Mouse (Mus musculus): ENCODE results near the gene Cln5. TPM values are rescaled to one million over a fixed set of nuclear protein-coding genes. Genes with fewer than 3 reads are reported as not detected.

Cln5 gene
- polyA plus RNA-seq, 1 experiment: 11.9 TPM

- H3K36me3 ChIP-seq (ENCODE audit: control insufficient read depth, insufficient read depth, low read length): peaks cover 4% of the 10 kb centered on the region
These were observed 28.7 kb downstream of the Cln5 start for GRCm38 (mm10) chr14:103098587-103099235.

GRCm38 (mm10) chr14:103099238-103099933 is 29.4 kb downstream of the Cln5 start, which contains the start of gene Fbxl3:
Gene Fbxl3 (minus strand): TSS chr14:103099566.
- peak; percentile 86 to 87 for DNase-seq (ENCODE audit: low read depth in 1 of 2, low spot score in 2 of 2)
- H3K27ac ChIP-seq (ENCODE audit: insufficient read depth, low read length): peak within 1 kb of the TSS; percentile 100
- WGBS: under 1% methylated on average over 86 of the region's 88 CpGs
- peak within 1 kb of the TSS; percentile 96 for H3K4me3 ChIP-seq (ENCODE audit: extremely low read depth, insufficient read depth, insufficient read length)
- peaks cover 4% of the 10 kb centered on the region for H3K36me3 ChIP-seq (ENCODE audit: control insufficient read depth, insufficient read depth, low read length)
- H3K27me3 ChIP-seq (ENCODE audit: control insufficient read depth, insufficient read depth, low read length): no peaks in the 10 kb centered on the region
- TF ChIP-seq CTCF (IDR thresholded peaks at IDR 0.05; ENCODE audit: extremely low read depth, insufficient read depth, insufficient read length, insufficient replicate concordance) (no peak), POLR2A (IDR thresholded peaks at IDR 0.05; ENCODE audit: low read depth, low read length) (peak; percentile 26; the same call in 1 of the 2 replicates)
- H3K4me1 ChIP-seq (ENCODE audit: control insufficient read depth, insufficient read depth, insufficient read length): peaks cover 3% of the 10 kb centered on the region; the same call in 1 of the 2 replicates

More at GRCm38 (mm10) chr14:103098587-103099235, 28.7 kb downstream of the Cln5 start:
- TF ChIP-seq POLR2A (IDR thresholded peaks at IDR 0.05; ENCODE audit: low read depth, low read length) (peak; percentile 5; the same call in 1 of the 2 replicates), CTCF (IDR thresholded peaks at IDR 0.05; ENCODE audit: extremely low read depth, insufficient read depth, insufficient read length, insufficient replicate concordance) (no peak)
- peak; percentile 45 to 82 for DNase-seq (ENCODE audit: low read depth in 1 of 2, low spot score in 2 of 2)
- no peaks in the 10 kb centered on the region for H3K27me3 ChIP-seq (ENCODE audit: control insufficient read depth, insufficient read depth, low read length)
- peak overlapping the region; percentile 96 for H3K4me3 ChIP-seq (ENCODE audit: extremely low read depth, insufficient read depth, insufficient read length)
- under 1% methylated on average over 73 of the region's 86 CpGs for WGBS
- H3K27ac ChIP-seq (ENCODE audit: insufficient read depth, low read length): peak overlapping the region; percentile 100
- peaks cover 3% of the 10 kb centered on the region; the same call in 1 of the 2 replicates for H3K4me1 ChIP-seq (ENCODE audit: control insufficient read depth, insufficient read depth, insufficient read length)

GRCm38 (mm10) chr14:103100296-103100695 is 30.3 kb downstream of the Cln5 start:
- no peaks in the 10 kb centered on the region for H3K27me3 ChIP-seq (ENCODE audit: control insufficient read depth, insufficient read depth, low read length)
- H3K4me1 ChIP-seq (ENCODE audit: control insufficient read depth, insufficient read depth, insufficient read length): peaks cover 3% of the 10 kb centered on the region; the same call in 1 of the 2 replicates
- no peak for DNase-seq (ENCODE audit: low read depth in 1 of 2, low spot score in 2 of 2)
- H3K27ac ChIP-seq (ENCODE audit: insufficient read depth, low read length): 0 out of 2 replicates have a peak overlapping the region, but pooled peaks have one; percentile 9
- WGBS: 90% methylated on average over 13 of the region's 13 CpGs
- TF ChIP-seq POLR2A (IDR thresholded peaks at IDR 0.05; ENCODE audit: low read depth, low read length) (no peak), CTCF (IDR thresholded peaks at IDR 0.05; ENCODE audit: extremely low read depth, insufficient read depth, insufficient read length, insufficient replicate concordance) (no peak)
- peaks cover under 1% of the 10 kb centered on the region; the same call in 1 of the 2 replicates for H3K36me3 ChIP-seq (ENCODE audit: control insufficient read depth, insufficient read depth, low read length)
- no peak overlapping the region for H3K4me3 ChIP-seq (ENCODE audit: extremely low read depth, insufficient read depth, insufficient read length)

- Histone ChIP-seq H3K27ac (ENCODE audit: insufficient read depth, low read length) (no peak overlapping the region), H3K36me3 (ENCODE audit: control insufficient read depth, insufficient read depth, low read length) (no peaks in the 10 kb centered on the region), H3K4me3 (ENCODE audit: extremely low read depth, insufficient read depth, insufficient read length) (no peak overlapping the region), H3K27me3 (ENCODE audit: control insufficient read depth, insufficient read depth, low read length) (no peaks in the 10 kb centered on the region), H3K4me1 (ENCODE audit: control insufficient read depth, insufficient read depth, insufficient read length) (peaks cover 3% of the 10 kb centered on the region; the same call in 1 of the 2 replicates)
- 90% methylated on average over 3 of the region's 3 CpGs for WGBS
- no peak for TF ChIP-seq POLR2A (IDR thresholded peaks at IDR 0.05; ENCODE audit: low read depth, low read length)
- no peak for TF ChIP-seq CTCF (IDR thresholded peaks at IDR 0.05; ENCODE audit: extremely low read depth, insufficient read depth, insufficient read length, insufficient replicate concordance)
- no peak for DNase-seq (ENCODE audit: low read depth in 1 of 2, low spot score in 2 of 2)
These were observed 31.2 kb downstream of the Cln5 start for GRCm38 (mm10) chr14:103101171-103101570.

GRCm38 (mm10) chr14:103102246-103102645 is 32.2 kb downstream of the Cln5 start:
- H3K36me3 ChIP-seq (ENCODE audit: control insufficient read depth, insufficient read depth, low read length): no peaks in the 10 kb centered on the region
- H3K4me1 ChIP-seq (ENCODE audit: control insufficient read depth, insufficient read depth, insufficient read length): no peaks in the 10 kb centered on the region; the same call in 1 of the 2 replicates
- H3K4me3 ChIP-seq (ENCODE audit: extremely low read depth, insufficient read depth, insufficient read length): no peak overlapping the region
- H3K27me3 ChIP-seq (ENCODE audit: control insufficient read depth, insufficient read depth, low read length): no peaks in the 10 kb centered on the region
- TF ChIP-seq CTCF (IDR thresholded peaks at IDR 0.05; ENCODE audit: extremely low read depth, insufficient read depth, insufficient read length, insufficient replicate concordance): no peak
- no peak for TF ChIP-seq POLR2A (IDR thresholded peaks at IDR 0.05; ENCODE audit: low read depth, low read length)
- 68% methylated on average over 6 of the region's 6 CpGs for WGBS
- H3K27ac ChIP-seq (ENCODE audit: insufficient read depth, low read length): no peak overlapping the region
- DNase-seq (ENCODE audit: low read depth in 1 of 2, low spot score in 2 of 2): no peak

- DNase-seq (ENCODE audit: low read depth in 1 of 2, low spot score in 2 of 2): no peak
- no peak overlapping the region for H3K27ac ChIP-seq (ENCODE audit: insufficient read depth, low read length)
- TF ChIP-seq POLR2A (IDR thresholded peaks at IDR 0.05; ENCODE audit: low read depth, low read length) (no peak), CTCF (IDR thresholded peaks at IDR 0.05; ENCODE audit: extremely low read depth, insufficient read depth, insufficient read length, insufficient replicate concordance) (no peak)
- no peaks in the 10 kb centered on the region for H3K27me3 ChIP-seq (ENCODE audit: control insufficient read depth, insufficient read depth, low read length)
- H3K36me3 ChIP-seq (ENCODE audit: control insufficient read depth, insufficient read depth, low read length): no peaks in the 10 kb centered on the region
- WGBS: 90% methylated on average over 10 of the region's 10 CpGs
- no peak overlapping the region for H3K4me3 ChIP-seq (ENCODE audit: extremely low read depth, insufficient read depth, insufficient read length)
- no peaks in the 10 kb centered on the region for H3K4me1 ChIP-seq (ENCODE audit: control insufficient read depth, insufficient read depth, insufficient read length)
These were observed 32.8 kb downstream of the Cln5 start for GRCm38 (mm10) chr14:103102731-103103335.

All from spleen, adult 2 months (tissue).